Comparison of ENCODE assay signal across 16 mouse cellular contexts in the genomic region with DNA sequence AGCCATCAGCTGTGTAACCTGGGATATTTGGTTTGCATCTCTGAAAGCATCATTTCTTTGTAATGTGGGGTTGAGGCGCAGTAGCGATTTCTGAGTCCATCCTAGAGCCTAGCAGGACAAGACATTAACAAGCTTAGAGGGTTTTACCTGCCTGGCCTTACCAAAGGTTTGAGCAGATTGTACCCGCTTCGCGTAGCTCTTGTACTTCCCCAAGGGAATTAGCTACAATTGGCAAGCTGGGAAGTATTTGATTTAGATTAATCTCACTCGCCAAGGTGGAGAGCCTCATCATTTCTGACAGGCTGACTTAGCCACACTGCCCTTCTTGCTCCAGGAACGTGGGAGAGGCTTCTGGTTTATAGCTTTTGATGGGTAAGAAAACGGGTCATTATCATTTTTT.
"Had no signal": no experiment of that assay in that cellular context is flagged by ENCODE, and none has a peak within 500 bp of the region (broad histone marks: within the 10 kb centered on the region; RNA-seq: fewer than 3 reads in every experiment).

No protein-coding gene starts in this region.

- H3K9me3 ChIP-seq: limb, embryonic 12.5 days; neural tube, embryonic 12.5 days; stomach, embryonic 15.5 days had no signal

- H3K27ac ChIP-seq: limb, embryonic 12.5 days; liver, embryonic 14.5 days; neural tube, embryonic 12.5 days; stomach, embryonic 15.5 days had no signal

- H3K27me3 ChIP-seq: limb, embryonic 12.5 days; neural tube, embryonic 12.5 days; stomach, embryonic 15.5 days had no signal

- H3K4me3 ChIP-seq: limb, embryonic 12.5 days; myocyte; neural tube, embryonic 12.5 days; stomach, embryonic 15.5 days had no signal

- H3K4me1 ChIP-seq: neural tube, embryonic 12.5 days had no signal

- ATAC-seq: intestine, postnatal 0 days; midbrain, embryonic 16.5 days had no signal

- H3K36me3 ChIP-seq: limb, embryonic 12.5 days; neural tube, embryonic 12.5 days; stomach, embryonic 15.5 days had no signal

- H3K9ac ChIP-seq: limb, embryonic 12.5 days; liver, embryonic 14.5 days; neural tube, embryonic 12.5 days; stomach, embryonic 15.5 days had no signal

- DNase-seq: kidney, adult 8-10 months; kidney, postnatal 25 days; layer of hippocampus, adult 9-11 months; layer of hippocampus, postnatal 36 days; liver; lung, adult 18-20 months; right cerebral cortex, postnatal 14 days; thymus, adult 2 months; thymus, postnatal 25 days had no signal

- H3K4me2 ChIP-seq: limb, embryonic 12.5 days; neural tube, embryonic 12.5 days; stomach, embryonic 15.5 days had no signal
